In genomic region chr12:118376521-118377493, GRCm38 (mm10) we compare ENCODE assay signal across 9 mouse cellular contexts.
DNase-seq lines count a peak whose midpoint lies in the region; ATAC-seq and TF ChIP-seq lines count a peak whose summit lies in the region.
"Had no signal": no experiment of that assay in that cellular context is flagged by ENCODE, and none has a peak within 500 bp of the region (broad histone marks: within the 10 kb centered on the region; RNA-seq: fewer than 3 reads in every experiment).

No protein-coding gene starts in this region.

- H3K36me3 ChIP-seq in forebrain, embryonic 11.5 days (ENCODE audit: control insufficient read depth, insufficient read depth, low read length): no peaks in the 10 kb centered on the region
- no peaks in the 10 kb centered on the region for H3K36me3 ChIP-seq in forebrain, embryonic 16.5 days (ENCODE audit: control insufficient read depth, insufficient read depth)
- H3K36me3 ChIP-seq in midbrain, postnatal 0 days (ENCODE audit: insufficient read depth, low read length): no peaks in the 10 kb centered on the region
- H3K36me3 ChIP-seq: embryonic facial prominence, embryonic 15.5 days had no signal

- H3K4me1 ChIP-seq in forebrain, embryonic 11.5 days (replicated peaks; ENCODE audit: control insufficient read depth, insufficient read depth, low read length): no peaks in the 10 kb centered on the region
- 0 out of 2 replicates have a peak, but pooled peaks cover 2% of the 10 kb centered on the region for H3K4me1 ChIP-seq in forebrain, embryonic 16.5 days (replicated peaks; ENCODE audit: control insufficient read depth, insufficient read depth, low read length)
- no peaks in the 10 kb centered on the region for H3K4me1 ChIP-seq in midbrain, postnatal 0 days (ENCODE audit: insufficient read depth, low read length)
- H3K4me1 ChIP-seq: embryonic facial prominence, embryonic 15.5 days had no signal

- H3K4me2 ChIP-seq in forebrain, embryonic 11.5 days (ENCODE audit: low read depth, low read length, severe bottlenecking): no peak overlapping the region
- no peak overlapping the region for H3K4me2 ChIP-seq in forebrain, embryonic 16.5 days (ENCODE audit: low read length)
- H3K4me2 ChIP-seq in midbrain, postnatal 0 days (ENCODE audit: low read depth, low read length, poor library complexity, severe bottlenecking): no peak overlapping the region
- H3K4me2 ChIP-seq: embryonic facial prominence, embryonic 15.5 days had no signal

- H3K27me3 ChIP-seq in forebrain, embryonic 11.5 days (ENCODE audit: control insufficient read depth, insufficient read depth, low read length): no peaks in the 10 kb centered on the region
- H3K27me3 ChIP-seq in forebrain, embryonic 16.5 days (replicated peaks; ENCODE audit: control insufficient read depth, insufficient read depth, low read length): no peaks in the 10 kb centered on the region
- H3K27me3 ChIP-seq in midbrain, postnatal 0 days (ENCODE audit: insufficient read depth, low read length): no peaks in the 10 kb centered on the region
- H3K27me3 ChIP-seq: embryonic facial prominence, embryonic 15.5 days had no signal

- H3K9ac ChIP-seq in forebrain, embryonic 11.5 days (ENCODE audit: low read length): no peak overlapping the region
- H3K9ac ChIP-seq in forebrain, embryonic 16.5 days (replicated peaks; ENCODE audit: low read depth, low read length): no peak overlapping the region
- no peak overlapping the region for H3K9ac ChIP-seq in midbrain, postnatal 0 days (replicated peaks; ENCODE audit: low read length, poor library complexity, severe bottlenecking)
- H3K9ac ChIP-seq: embryonic facial prominence, embryonic 15.5 days had no signal

- ATAC-seq in forebrain, embryonic 11.5 days (replicated peaks; ENCODE audit: low FRiP score): no peak; the same call in 1 of the 2 replicates
- ATAC-seq in forebrain, embryonic 16.5 days: no peak
- ATAC-seq in midbrain, postnatal 0 days (ENCODE audit: low FRiP score): no peak

- peak; percentile 49 for DNase-seq in forebrain, embryonic 11.5 days (ENCODE audit: low spot score)
- DNase-seq in brain, adult 2 months (ENCODE audit: low read depth, low spot score): peak; percentile 48
- DNase-seq in lung, postnatal 10 days: peak; percentile 25
- peak; percentile 41 to 45 for DNase-seq in spleen, postnatal 14 days (ENCODE audit: low spot score in 2 of 2)
- no peak for DNase-seq in midbrain, postnatal 0 days (ENCODE audit: low spot score)
- DNase-seq in adrenal gland, adult 2 months: no peak
- no peak for DNase-seq in gastrocnemius, adult 18-20 months (ENCODE audit: low spot score)

- 84% methylated on average over 14 of the region's 14 CpGs for WGBS in forebrain, embryonic 11.5 days
- WGBS in forebrain, embryonic 16.5 days: 88% methylated on average over 14 of the region's 14 CpGs
- 77% methylated on average over 14 of the region's 14 CpGs for WGBS in midbrain, postnatal 0 days

- no peaks in the 10 kb centered on the region for H3K9me3 ChIP-seq in forebrain, embryonic 11.5 days (ENCODE audit: control insufficient read depth, low read length)
- H3K9me3 ChIP-seq in forebrain, embryonic 16.5 days (ENCODE audit: control insufficient read depth, low read length): no peaks in the 10 kb centered on the region
- H3K9me3 ChIP-seq in midbrain, postnatal 0 days (ENCODE audit: low read length): no peaks in the 10 kb centered on the region
- H3K9me3 ChIP-seq: embryonic facial prominence, embryonic 15.5 days had no signal

- H3K4me3 ChIP-seq in forebrain, embryonic 11.5 days (ENCODE audit: low read depth, low read length): no peak overlapping the region
- H3K4me3 ChIP-seq in forebrain, embryonic 16.5 days (replicated peaks; ENCODE audit: low read length): no peak overlapping the region
- H3K4me3 ChIP-seq in midbrain, postnatal 0 days (ENCODE audit: low read depth, low read length): no peak overlapping the region
- H3K4me3 ChIP-seq: embryonic facial prominence, embryonic 15.5 days had no signal

- no peak for TF ChIP-seq CTCF in midbrain, postnatal 0 days (IDR thresholded peaks at IDR 0.05)

- H3K27ac ChIP-seq in forebrain, embryonic 11.5 days (ENCODE audit: low read depth, low read length): no peak overlapping the region
- no peak overlapping the region for H3K27ac ChIP-seq in forebrain, embryonic 16.5 days (ENCODE audit: low read length)
- H3K27ac ChIP-seq in midbrain, postnatal 0 days (ENCODE audit: low read depth, low read length): no peak overlapping the region
- H3K27ac ChIP-seq: embryonic facial prominence, embryonic 15.5 days had no signal

Comparison
In these comparisons a context has a peak if more than half of its experiments do, and no peak if none do; other contexts are left out.
1. DNase-seq: peak in forebrain, embryonic 11.5 days (single experiment), brain, adult 2 months (single experiment), lung, postnatal 10 days (single experiment) and spleen, postnatal 14 days (2 of 2); none in midbrain, postnatal 0 days (single experiment), adrenal gland, adult 2 months (single experiment) and gastrocnemius, adult 18-20 months (single experiment).